Mouse (Mus musculus): ENCODE measurements around the gene Snx29. TPM values are rescaled to one million over a fixed set of nuclear protein-coding genes. Genes with fewer than 3 reads are reported as not detected.

The Snx29 gene
- total RNA-seq, 1 experiment from 2014 or later, result 16.1 TPM

- ATAC-seq (replicated peaks; ENCODE audit: low read depth, poor library complexity, severe bottlenecking), result no peak
These were observed 333.2 kb downstream of the Snx29 start for GRCm38 (mm10) chr16:11655893-11656292.

- ATAC-seq (replicated peaks; ENCODE audit: low read depth, poor library complexity, severe bottlenecking), result no peak
These were observed 334.4 kb downstream of the Snx29 start for GRCm38 (mm10) chr16:11657111-11657510.

GRCm38 (mm10) chr16:11659111-11659720 lies 336.5 kb downstream of the Snx29 start:
- peak; percentile 92 for ATAC-seq (replicated peaks; ENCODE audit: low read depth, poor library complexity, severe bottlenecking)

GRCm38 (mm10) chr16:11664896-11665705 lies 342.4 kb downstream of the Snx29 start:
- ATAC-seq (replicated peaks; ENCODE audit: low read depth, poor library complexity, severe bottlenecking), result no peak

GRCm38 (mm10) chr16:11665869-11666268 lies 343.2 kb downstream of the Snx29 start:
- peak; percentile 89 for ATAC-seq (replicated peaks; ENCODE audit: low read depth, poor library complexity, severe bottlenecking)

- ATAC-seq (replicated peaks; ENCODE audit: low read depth, poor library complexity, severe bottlenecking), result no peak
These were observed 345.7 kb downstream of the Snx29 start for GRCm38 (mm10) chr16:11668375-11668774.

GRCm38 (mm10) chr16:11668878-11669277 lies 346.2 kb downstream of the Snx29 start:
- ATAC-seq (replicated peaks; ENCODE audit: low read depth, poor library complexity, severe bottlenecking), result no peak

GRCm38 (mm10) chr16:11670251-11670970 lies 347.7 kb downstream of the Snx29 start:
- ATAC-seq (replicated peaks; ENCODE audit: low read depth, poor library complexity, severe bottlenecking), result 0 out of 2 replicates have a peak, but pooled peaks have one; percentile 13

- no peak for ATAC-seq (replicated peaks; ENCODE audit: low read depth, poor library complexity, severe bottlenecking)
These were observed 348.2 kb downstream of the Snx29 start for GRCm38 (mm10) chr16:11670971-11671310.

- peak; percentile 97 for ATAC-seq (replicated peaks; ENCODE audit: low read depth, poor library complexity, severe bottlenecking)
These were observed 353.3 kb downstream of the Snx29 start for GRCm38 (mm10) chr16:11676006-11676405.

GRCm38 (mm10) chr16:11685264-11685663 lies 362.6 kb downstream of the Snx29 start:
- ATAC-seq (replicated peaks; ENCODE audit: low read depth, poor library complexity, severe bottlenecking), result peak; percentile 29; the same call in 1 of the 2 replicates

GRCm38 (mm10) chr16:11685735-11686340 lies 363.1 kb downstream of the Snx29 start:
- peak; percentile 64 for ATAC-seq (replicated peaks; ENCODE audit: low read depth, poor library complexity, severe bottlenecking)

GRCm38 (mm10) chr16:11687836-11688235 lies 365.1 kb downstream of the Snx29 start:
- peak; percentile 30; the same call in 1 of the 2 replicates for ATAC-seq (replicated peaks; ENCODE audit: low read depth, poor library complexity, severe bottlenecking)

GRCm38 (mm10) chr16:11688281-11689005 lies 365.7 kb downstream of the Snx29 start:
- ATAC-seq (replicated peaks; ENCODE audit: low read depth, poor library complexity, severe bottlenecking), result peak; percentile 46

GRCm38 (mm10) chr16:11690097-11690496 lies 367.4 kb downstream of the Snx29 start:
- no peak for ATAC-seq (replicated peaks; ENCODE audit: low read depth, poor library complexity, severe bottlenecking)

GRCm38 (mm10) chr16:11690756-11691155 lies 368.0 kb downstream of the Snx29 start:
- ATAC-seq (replicated peaks; ENCODE audit: low read depth, poor library complexity, severe bottlenecking), result no peak

GRCm38 (mm10) chr16:11691487-11692200 lies 368.9 kb downstream of the Snx29 start:
- no peak for ATAC-seq (replicated peaks; ENCODE audit: low read depth, poor library complexity, severe bottlenecking)

GRCm38 (mm10) chr16:11692744-11693143 lies 370.0 kb downstream of the Snx29 start:
- ATAC-seq (replicated peaks; ENCODE audit: low read depth, poor library complexity, severe bottlenecking), result no peak

- no peak for ATAC-seq (replicated peaks; ENCODE audit: low read depth, poor library complexity, severe bottlenecking)
These were observed 371.7 kb downstream of the Snx29 start for GRCm38 (mm10) chr16:11694386-11694785.
